In genomic region chr13:51598063-51598462, GRCm38 (mm10) we compare ENCODE assay signal across 13 mouse cellular contexts. TPM values are rescaled to one million over a fixed set of nuclear protein-coding genes. Genes with fewer than 3 reads are reported as not detected.
"Had no signal": no experiment of that assay in that cellular context is flagged by ENCODE, and none has a peak within 500 bp of the region (broad histone marks: within the 10 kb centered on the region; RNA-seq: fewer than 3 reads in every experiment).

No protein-coding gene starts in this region.

- ATAC-seq: liver, embryonic 12.5 days had no signal

- DNase-seq: kidney, postnatal 14 days; kidney, postnatal 4 days; liver; lung, adult 18-20 months; lung, postnatal 10 days; lung, postnatal 36 days; midbrain, embryonic 14.5 days; thymus, adult 18-20 months; thymus, postnatal 36 days had no signal

RNA-seq across cellular contexts. Expression of gene Shc3, which starts 28.8 kb away (rescaled TPM):
- total RNA-seq: megakaryocyte-erythroid progenitor cell, adult 5-6 weeks; neutrophil, adult 5-6 weeks had no signal
- polyA plus RNA-seq: liver, embryonic 12.5 days; liver, embryonic 15.5 days had no signal
